Mouse (Mus musculus): ENCODE data around the gene Eloa.

- no peak for TF ChIP-seq CTCF (IDR thresholded peaks at IDR 0.05; ENCODE audit: borderline replicate concordance, insufficient read depth, low read length)
- no peak for TF ChIP-seq POLR2A (IDR thresholded peaks at IDR 0.05; ENCODE audit: low read depth, low read length)
Measured at GRCm38 (mm10) chr4:136070592-136070991, 49.0 kb upstream of the Eloa start.
